Mouse (Mus musculus) intestine, embryonic 16.5 days (tissue): ENCODE data around the gene Dusp7. TPM values are rescaled to one million over a fixed set of nuclear protein-coding genes. Genes with fewer than 3 reads are reported as not detected.

ENCODE experiments used
- ATAC-seq: fragments of 200-750 bp; cut with Nextera tagmentation; 2 replicates; pipeline ENCODE4 v1.8.0; 2017; ENCODE audit warnings: moderate TSS enrichment, moderate library complexity
- H3K27ac ChIP-seq: fragments of 300-500 bp; sonication (generic); 2 replicates; pipeline ENCODE4 v1.5.1; 2014; ENCODE audit warnings: mild to moderate bottlenecking, low read length
- H3K27me3 ChIP-seq: fragments of 300-500 bp; sonication (generic); replicated peaks from 2 replicates; pipeline ENCODE4 v1.6.1; 2014; ENCODE audit warnings: low read length, control low read depth, mixed read lengths; ENCODE audit not compliant: control insufficient read depth, insufficient read depth
- H3K36me3 ChIP-seq: fragments of 300-500 bp; sonication (generic); 2 replicates; pipeline ENCODE4 v1.6.1; 2014; ENCODE audit warnings: low read length, control low read depth; ENCODE audit not compliant: control insufficient read depth, insufficient read depth
- H3K4me1 ChIP-seq: fragments of 300-500 bp; sonication (generic); 2 replicates; pipeline ENCODE4 v1.6.1; 2014; ENCODE audit warnings: low read length, control low read depth, mixed read lengths; ENCODE audit not compliant: control insufficient read depth, insufficient read depth
- H3K4me2 ChIP-seq: fragments of 300-500 bp; sonication (generic); 2 replicates; pipeline ENCODE4 v1.6.1; 2014; ENCODE audit warnings: low read depth, low read length, control low read depth
- H3K4me3 ChIP-seq: fragments of 300-500 bp; sonication (generic); 2 replicates; pipeline ENCODE4 v1.5.1; 2014; ENCODE audit warnings: mild to moderate bottlenecking, low read length
- H3K9ac ChIP-seq: fragments of 300-500 bp; sonication (generic); 2 replicates; pipeline ENCODE4 v1.6.1; 2014; ENCODE audit warnings: low read depth, low read length
- H3K9me3 ChIP-seq: fragments of 300-500 bp; sonication (generic); 2 replicates; pipeline ENCODE4 v1.6.1; 2016; ENCODE audit warnings: low read length, control low read depth; ENCODE audit not compliant: control insufficient read depth
- WGBS: fragments of 180-500 bp; shearing (Covaris S2); extraction: QIAGEN DNeasy Blood & Tissue Kit; methylation state at CpG from one replicate; pipeline ENCODE4 v1.1.7; 2014; 5-methylcytosine and 5-hydroxymethylcytosine counted together
- polyA plus RNA-seq: library from polyadenylated mRNA; unstranded; fragments of >200 nt; fragmentation: Nextera tagmentation; extraction: Ambion mirVana; gene quantifications from 2 replicates; pipeline ENCODE4 v1.2.1, GENCODE M21; 2015

Dusp7 gene
- polyA plus RNA-seq, 1 experiment from 2014 or later: 6.3 TPM

GRCm38 (mm10) chr9:106338462-106339172 lies 29.8 kb upstream of the Dusp7 start:
- WGBS: 34% methylated on average over 10 of the region's 10 CpGs
- no peak for ATAC-seq

GRCm38 (mm10) chr9:106339173-106339558 lies 29.3 kb upstream of the Dusp7 start:
- no peaks in the 10 kb centered on the region for H3K9me3 ChIP-seq
- no peak for ATAC-seq
- no peak overlapping the region for H3K9ac ChIP-seq
- no peak overlapping the region for H3K4me3 ChIP-seq
- H3K27me3 ChIP-seq: no peaks in the 10 kb centered on the region
- H3K4me2 ChIP-seq: no peak overlapping the region
- H3K36me3 ChIP-seq: no peaks in the 10 kb centered on the region
- WGBS: 56% methylated on average over 6 of the region's 6 CpGs
- peaks cover 23% of the 10 kb centered on the region for H3K4me1 ChIP-seq
- H3K27ac ChIP-seq: no peak overlapping the region

More at GRCm38 (mm10) chr9:106338462-106339172, 29.8 kb upstream of the Dusp7 start:
- Histone ChIP-seq H3K4me3 (no peak overlapping the region), H3K36me3 (no peaks in the 10 kb centered on the region), H3K4me2 (no peak overlapping the region), H3K4me1 (peaks cover 23% of the 10 kb centered on the region), H3K9ac (no peak overlapping the region), H3K27me3 (no peaks in the 10 kb centered on the region), H3K27ac (no peak overlapping the region), H3K9me3 (no peaks in the 10 kb centered on the region)

- peaks cover 24% of the 10 kb centered on the region for H3K4me1 ChIP-seq
- 79% methylated on average over 4 of the region's 4 CpGs for WGBS
- H3K4me3 ChIP-seq: no peak overlapping the region
- no peak overlapping the region for H3K9ac ChIP-seq
- no peaks in the 10 kb centered on the region for H3K27me3 ChIP-seq
- ATAC-seq: no peak
- no peaks in the 10 kb centered on the region for H3K9me3 ChIP-seq
- H3K36me3 ChIP-seq: no peaks in the 10 kb centered on the region
- H3K27ac ChIP-seq: peak overlapping the region; percentile 21; the same call in 1 of the 2 replicates
- H3K4me2 ChIP-seq: no peak overlapping the region
Observed at GRCm38 (mm10) chr9:106339730-106340129, 28.7 kb upstream of the Dusp7 start.

- H3K9ac ChIP-seq: peak overlapping the region; percentile 44; the same call in 1 of the 2 replicates
- peak; percentile 42; the same call in 1 of the 2 replicates for ATAC-seq
- no peaks in the 10 kb centered on the region for H3K27me3 ChIP-seq
- peaks cover 29% of the 10 kb centered on the region for H3K4me1 ChIP-seq
- H3K4me2 ChIP-seq: no peak overlapping the region
- peak overlapping the region; percentile 77 for H3K27ac ChIP-seq
- no peaks in the 10 kb centered on the region for H3K36me3 ChIP-seq
- H3K9me3 ChIP-seq: no peaks in the 10 kb centered on the region
- no peak overlapping the region for H3K4me3 ChIP-seq
- 47% methylated on average over 13 of the region's 13 CpGs for WGBS
Observed at GRCm38 (mm10) chr9:106340501-106341312, 27.7 kb upstream of the Dusp7 start.

GRCm38 (mm10) chr9:106341313-106341686 lies 27.1 kb upstream of the Dusp7 start:
- no peak overlapping the region for H3K4me2 ChIP-seq

GRCm38 (mm10) chr9:106342573-106342972 lies 25.9 kb upstream of the Dusp7 start:
- Histone ChIP-seq H3K4me2 (no peak overlapping the region), H3K4me3 (no peak overlapping the region), H3K9ac (no peak overlapping the region), H3K27me3 (no peaks in the 10 kb centered on the region), H3K27ac (no peak overlapping the region), H3K36me3 (no peaks in the 10 kb centered on the region), H3K4me1 (peaks cover 29% of the 10 kb centered on the region), H3K9me3 (no peaks in the 10 kb centered on the region)
- ATAC-seq: no peak
- WGBS: 85% methylated on average over 9 of the region's 9 CpGs

More at GRCm38 (mm10) chr9:106341313-106341686, 27.1 kb upstream of the Dusp7 start:
- Histone ChIP-seq H3K9me3 (no peaks in the 10 kb centered on the region), H3K27me3 (no peaks in the 10 kb centered on the region), H3K4me3 (no peak overlapping the region), H3K9ac (no peak overlapping the region), H3K36me3 (no peaks in the 10 kb centered on the region), H3K27ac (peak overlapping the region; percentile 77), H3K4me1 (peaks cover 29% of the 10 kb centered on the region)
- 55% methylated on average over 3 of the region's 3 CpGs for WGBS
- no peak for ATAC-seq

- H3K9ac ChIP-seq: 0 out of 2 replicates have a peak overlapping the region, but pooled peaks have one; percentile 11
Observed at GRCm38 (mm10) chr9:106345167-106345566, 23.3 kb upstream of the Dusp7 start.

GRCm38 (mm10) chr9:106345630-106346029 lies 22.8 kb upstream of the Dusp7 start:
- Histone ChIP-seq H3K36me3 (no peaks in the 10 kb centered on the region), H3K9ac (0 out of 2 replicates have a peak overlapping the region, but pooled peaks have one; percentile 11), H3K9me3 (no peaks in the 10 kb centered on the region), H3K4me3 (no peak overlapping the region), H3K4me2 (no peak overlapping the region), H3K27me3 (no peaks in the 10 kb centered on the region), H3K4me1 (peaks cover 13% of the 10 kb centered on the region), H3K27ac (no peak overlapping the region)
- 54% methylated on average over 6 of the region's 6 CpGs for WGBS
- no peak for ATAC-seq

More at GRCm38 (mm10) chr9:106345167-106345566, 23.3 kb upstream of the Dusp7 start:
- no peaks in the 10 kb centered on the region for H3K27me3 ChIP-seq
- no peak for ATAC-seq
- no peak overlapping the region for H3K4me2 ChIP-seq
- no peak overlapping the region for H3K27ac ChIP-seq
- H3K36me3 ChIP-seq: no peaks in the 10 kb centered on the region
- no peaks in the 10 kb centered on the region for H3K9me3 ChIP-seq
- peaks cover 14% of the 10 kb centered on the region for H3K4me1 ChIP-seq
- H3K4me3 ChIP-seq: no peak overlapping the region
- 43% methylated on average over 6 of the region's 6 CpGs for WGBS

- H3K27ac ChIP-seq: no peak overlapping the region
- H3K36me3 ChIP-seq: no peaks in the 10 kb centered on the region
- 59% methylated on average over 10 of the region's 10 CpGs for WGBS
- H3K9me3 ChIP-seq: no peaks in the 10 kb centered on the region
- no peak for ATAC-seq
- H3K4me2 ChIP-seq: no peak overlapping the region
- H3K4me3 ChIP-seq: no peak overlapping the region
- H3K9ac ChIP-seq: no peak overlapping the region
- peaks cover 9% of the 10 kb centered on the region; the same call in 1 of the 2 replicates for H3K4me1 ChIP-seq
- H3K27me3 ChIP-seq: no peaks in the 10 kb centered on the region
Observed at GRCm38 (mm10) chr9:106348281-106348680, 20.2 kb upstream of the Dusp7 start.
